Mouse (Mus musculus): ENCODE data around the gene Mycbpap.

- TF ChIP-seq CTCF (IDR thresholded peaks at IDR 0.05; ENCODE audit: low read depth) (no peak), EP300 (optimal IDR thresholded peaks at IDR 0.05) (no peak)
Observed at GRCm38 (mm10) chr11:94570612-94571011, 49.1 kb upstream of the Mycbpap start.
